ENCODE assay signal across 9 mouse cellular contexts in the genomic region with DNA sequence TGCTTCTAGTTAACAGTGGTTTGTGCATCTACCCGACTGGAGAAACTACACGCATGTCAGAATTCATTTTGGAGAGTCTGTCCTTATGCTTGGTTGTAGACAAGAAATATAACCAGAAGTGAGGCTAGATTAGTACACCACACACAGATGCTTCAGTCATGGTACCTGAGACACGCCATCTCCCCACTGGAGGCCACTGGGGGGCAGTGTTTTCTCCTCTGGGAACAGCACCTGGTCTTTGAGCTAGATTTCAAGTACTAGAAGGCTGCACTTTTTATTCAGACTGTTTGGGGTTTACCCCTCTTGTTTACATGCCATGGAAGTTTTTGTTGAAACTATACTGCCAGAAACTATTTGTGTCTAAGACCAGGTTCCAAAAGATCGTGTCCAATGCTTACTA. TPM values are rescaled to one million over a fixed set of nuclear protein-coding genes. Genes with fewer than 3 reads are reported as not detected.
DNase-seq lines count a peak whose midpoint lies in the region; ATAC-seq and TF ChIP-seq lines count a peak whose summit lies in the region.
"Had no signal": no experiment of that assay in that cellular context is flagged by ENCODE, and none has a peak within 500 bp of the region (broad histone marks: within the 10 kb centered on the region; RNA-seq: fewer than 3 reads in every experiment).

No protein-coding gene starts in this region.

- no peak overlapping the region for H3K4me2 ChIP-seq in heart, postnatal 0 days (ENCODE audit: low read depth, low read length)
- H3K4me2 ChIP-seq in stomach, postnatal 0 days (replicated peaks; ENCODE audit: low read depth): no peak overlapping the region
- H3K4me2 ChIP-seq: limb, embryonic 12.5 days had no signal

- 28% methylated on average over 4 of the region's 4 CpGs for WGBS in heart, postnatal 0 days
- 24% methylated on average over 4 of the region's 4 CpGs for WGBS in stomach, postnatal 0 days

- H3K4me3 ChIP-seq in heart, postnatal 0 days (ENCODE audit: low read depth, low read length): no peak overlapping the region
- no peak overlapping the region for H3K4me3 ChIP-seq in stomach, postnatal 0 days (ENCODE audit: low read depth, low read length)
- H3K4me3 ChIP-seq: limb, embryonic 12.5 days had no signal

- DNase-seq in heart, postnatal 0 days (ENCODE audit: low spot score): no peak
- DNase-seq in heart, postnatal 25 days (ENCODE audit: low spot score): no peak
- peak; percentile 81 for DNase-seq in A20 (ENCODE audit: low read depth, low spot score)
- peak; percentile 63 for DNase-seq in kidney, postnatal 10 days
- DNase-seq in lung, postnatal 4 days: peak; percentile 22 to 58
- peak; percentile 71 for DNase-seq in stomach, postnatal 0 days (ENCODE audit: low spot score)

- H3K36me3 ChIP-seq in heart, postnatal 0 days (replicated peaks; ENCODE audit: control insufficient read depth, insufficient read depth, low read length): no peaks in the 10 kb centered on the region
- H3K36me3 ChIP-seq in stomach, postnatal 0 days (ENCODE audit: control insufficient read depth, insufficient read depth, low read length): no peaks in the 10 kb centered on the region
- H3K36me3 ChIP-seq: limb, embryonic 12.5 days had no signal

- TF ChIP-seq CTCF in heart, postnatal 0 days (IDR thresholded peaks at IDR 0.05; ENCODE audit: low read depth): peak; percentile 63
- peak; percentile 77 for TF ChIP-seq CTCF in stomach, postnatal 0 days (IDR thresholded peaks at IDR 0.05; ENCODE audit: low read depth)

- ATAC-seq in heart, postnatal 0 days (ENCODE audit: insufficient read depth, low read depth): no peak
- peak; percentile 68 for ATAC-seq in activated CD4-positive, CD25-positive, alpha-beta regulatory T cell, adult 4 months
- peak; percentile 93 for ATAC-seq in common myeloid progenitor, adult 5-6 weeks (replicated peaks; ENCODE audit: low read depth, poor library complexity, severe bottlenecking)
- no peak for ATAC-seq in stomach, postnatal 0 days (ENCODE audit: low FRiP score, low TSS enrichment)

- H3K27ac ChIP-seq in heart, postnatal 0 days (ENCODE audit: low read depth): no peak overlapping the region
- no peak overlapping the region for H3K27ac ChIP-seq in stomach, postnatal 0 days (replicated peaks)
- H3K27ac ChIP-seq: limb, embryonic 12.5 days had no signal

- no peak overlapping the region for H3K9ac ChIP-seq in heart, postnatal 0 days (replicated peaks; ENCODE audit: low read depth, low read length)
- H3K9ac ChIP-seq in stomach, postnatal 0 days (ENCODE audit: low read length): no peak overlapping the region
- H3K9ac ChIP-seq: limb, embryonic 12.5 days had no signal

- no peaks in the 10 kb centered on the region for H3K9me3 ChIP-seq in heart, postnatal 0 days (replicated peaks; ENCODE audit: control insufficient read depth, low read length)
- no peaks in the 10 kb centered on the region for H3K9me3 ChIP-seq in stomach, postnatal 0 days (ENCODE audit: control insufficient read depth, low read length)
- H3K9me3 ChIP-seq: limb, embryonic 12.5 days had no signal

- intact Hi-C loops in heart, postnatal 25 days (cut with DNase I): no loop called here

- no peaks in the 10 kb centered on the region for H3K27me3 ChIP-seq in heart, postnatal 0 days (ENCODE audit: control insufficient read depth, insufficient read depth, low read length)
- no peaks in the 10 kb centered on the region for H3K27me3 ChIP-seq in stomach, postnatal 0 days (ENCODE audit: control insufficient read depth, insufficient read depth, low read length)
- H3K27me3 ChIP-seq: limb, embryonic 12.5 days had no signal

- TF ChIP-seq EP300 in heart, postnatal 0 days (IDR thresholded peaks at IDR 0.05; ENCODE audit: low read depth): no peak
- no peak for TF ChIP-seq EP300 in stomach, postnatal 0 days (optimal IDR thresholded peaks at IDR 0.05)

- H3K4me1 ChIP-seq in heart, postnatal 0 days (ENCODE audit: control insufficient read depth, insufficient read depth): no peaks in the 10 kb centered on the region
- no peaks in the 10 kb centered on the region for H3K4me1 ChIP-seq in stomach, postnatal 0 days (replicated peaks; ENCODE audit: control insufficient read depth, insufficient read depth)
- H3K4me1 ChIP-seq: limb, embryonic 12.5 days had no signal

RNA-seq across cellular contexts. Expression of gene Psmd14, which starts 43.2 kb away (rescaled TPM):
- 84.5 and 92.5 TPM in 2 replicates for total RNA-seq in heart, postnatal 0 days (2014; rRNA removed; ENCODE audit: low replicate concordance)
- polyA plus RNA-seq in heart, postnatal 0 days (2015; fragmentation: Nextera tagmentation; extraction: Ambion mirVana): 115 TPM in 2 replicates
- total RNA-seq in heart, postnatal 25 days (2021): 10 to 100 TPM; 55.0 to 58.9 TPM
- 100 to 1,000 TPM; 224 to 238 TPM for polyA plus RNA-seq in activated CD4-positive, CD25-positive, alpha-beta regulatory T cell, adult 4 months (2017; shearing (Covaris generic))
- 174 and 181 TPM in 2 replicates for total RNA-seq in common myeloid progenitor, adult 5-6 weeks (2017)
- polyA plus RNA-seq in stomach, postnatal 0 days (2015; fragmentation: Nextera tagmentation; extraction: Ambion mirVana): 118 and 128 TPM in 2 replicates

Comparison
In these comparisons a context has a peak if more than half of its experiments do, and no peak if none do; other contexts are left out.
1. ATAC-seq: peak in activated CD4-positive, CD25-positive, alpha-beta regulatory T cell, adult 4 months (single experiment) and common myeloid progenitor, adult 5-6 weeks (single experiment); none in heart, postnatal 0 days (single experiment) and stomach, postnatal 0 days (single experiment).
2. DNase-seq: peak in A20 (single experiment), kidney, postnatal 10 days (single experiment), lung, postnatal 4 days (2 of 2) and stomach, postnatal 0 days (single experiment); none in heart, postnatal 0 days (single experiment) and heart, postnatal 25 days (single experiment).